Mouse (Mus musculus) ES-Bruce4 (cell line): ENCODE measurements around the gene Rex1bd. TPM values are rescaled to one million over a fixed set of nuclear protein-coding genes. Genes with fewer than 3 reads are reported as not detected.

ENCODE experiments used
- H3K27ac ChIP-seq: 2 replicates; pipeline ENCODE4 v1.5.1; 2012; ENCODE audit warnings: low read length, inconsistent platforms; ENCODE audit not compliant: insufficient read depth
- H3K27me3 ChIP-seq: 2 replicates; pipeline ENCODE4 v1.6.1; 2012; ENCODE audit warnings: mild to moderate bottlenecking, low read length, inconsistent platforms; ENCODE audit not compliant: control insufficient read depth, poor library complexity, insufficient read depth, severe bottlenecking
- H3K36me3 ChIP-seq: 2 replicates; pipeline ENCODE4 v1.6.1; 2012; ENCODE audit warnings: inconsistent platforms, mild to moderate bottlenecking, low read length, moderate library complexity; ENCODE audit not compliant: control insufficient read depth, poor library complexity, insufficient read depth, severe bottlenecking
- H3K4me1 ChIP-seq: one replicate; pipeline ENCODE4 v1.8.1; 2011; ENCODE audit warnings: low read length; ENCODE audit not compliant: control insufficient read depth, insufficient read depth
- H3K4me3 ChIP-seq: 2 replicates; pipeline ENCODE4 v1.5.1; 2011; ENCODE audit warnings: low read depth, mild to moderate bottlenecking, low read length
- H3K9ac ChIP-seq: 2 replicates; pipeline ENCODE4 v1.6.1; 2012; ENCODE audit warnings: low read depth, mild to moderate bottlenecking, inconsistent platforms; ENCODE audit not compliant: poor library complexity, severe bottlenecking
- H3K9me3 ChIP-seq: replicated peaks from 2 replicates; pipeline ENCODE4 v1.6.1; 2012; ENCODE audit warnings: mild to moderate bottlenecking, low read length, inconsistent platforms; ENCODE audit not compliant: control insufficient read depth, poor library complexity, insufficient read depth, severe bottlenecking
- CTCF ChIP-seq: IDR thresholded peaks from one replicate; pipeline ENCODE4 v1.8.1; 2011; ENCODE audit warnings: low read depth, low read length
- EP300 ChIP-seq: IDR thresholded peaks from 2 replicates; pipeline ENCODE4 v1.6.1; 2011; ENCODE audit warnings: low read depth, low read length; ENCODE audit not compliant: insufficient read depth
- POLR2A ChIP-seq: IDR thresholded peaks from one replicate; pipeline ENCODE4 v1.8.1; 2011; ENCODE audit warnings: low read length; ENCODE audit not compliant: insufficient read depth
- polyA plus RNA-seq: library from polyadenylated mRNA; stranded (reverse); fragments of >200 nt; gene quantifications from 2 replicates; pipeline ENCODE4 v1.2.4, GENCODE M21; 2011; ENCODE audit warnings: low read depth; ENCODE audit not compliant: missing spikeins, insufficient read depth, insufficient read length

The Rex1bd gene
- 40.0 and 43.7 TPM in 2 replicates for polyA plus RNA-seq

DNA sequence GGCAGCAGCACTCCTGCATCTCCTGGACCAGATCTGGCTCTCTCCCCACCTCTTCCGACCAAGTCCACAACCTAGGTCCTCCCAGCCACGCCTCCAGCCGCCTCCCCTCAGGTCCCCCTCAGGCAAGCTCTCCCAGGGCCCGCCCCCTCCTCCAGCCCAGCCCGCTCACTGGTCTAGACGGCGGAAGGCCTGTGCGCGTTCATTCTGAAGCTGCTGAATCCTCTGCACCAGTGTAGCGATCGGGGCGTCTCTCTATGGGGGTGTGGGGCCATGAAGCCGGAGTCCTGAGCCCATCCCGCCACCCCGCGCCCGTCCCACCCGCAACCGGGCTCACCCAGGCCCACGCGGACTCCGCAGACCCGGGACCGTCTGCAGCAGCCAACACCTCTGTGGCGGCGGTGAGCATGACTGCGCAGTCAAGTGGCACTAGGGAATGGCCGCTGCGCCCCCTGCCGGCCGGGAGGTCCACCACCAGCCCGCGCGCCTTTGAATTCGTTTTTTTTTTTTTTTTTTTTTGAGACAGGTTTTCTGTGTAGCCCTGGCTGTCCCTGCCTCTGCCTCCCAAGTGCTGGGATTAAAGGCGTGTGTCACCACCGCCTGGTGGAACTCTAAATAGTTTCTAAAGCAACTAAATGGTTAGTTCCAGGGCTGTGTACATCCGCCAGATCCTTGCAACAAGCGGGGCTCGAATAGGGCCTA lies at the start of gene Rex1bd:
Gene Rex1bd (minus strand): TSS at position 425 of the 699 bp plus-strand sequence.
- TF ChIP-seq EP300 (no peak), POLR2A (peak; percentile 13), CTCF (peak; percentile 66)
- H3K36me3 ChIP-seq, result peaks cover 24% of the 10 kb centered on the region
- H3K9me3 ChIP-seq, result no peaks in the 10 kb centered on the region
- peak within 1 kb of the TSS; percentile 59 for H3K4me3 ChIP-seq
- no peaks in the 10 kb centered on the region for H3K27me3 ChIP-seq
- H3K27ac ChIP-seq, result peak within 1 kb of the TSS; percentile 62
- H3K9ac ChIP-seq, result peak within 1 kb of the TSS; percentile 87
- H3K4me1 ChIP-seq, result no peaks in the 10 kb centered on the region

DNA sequence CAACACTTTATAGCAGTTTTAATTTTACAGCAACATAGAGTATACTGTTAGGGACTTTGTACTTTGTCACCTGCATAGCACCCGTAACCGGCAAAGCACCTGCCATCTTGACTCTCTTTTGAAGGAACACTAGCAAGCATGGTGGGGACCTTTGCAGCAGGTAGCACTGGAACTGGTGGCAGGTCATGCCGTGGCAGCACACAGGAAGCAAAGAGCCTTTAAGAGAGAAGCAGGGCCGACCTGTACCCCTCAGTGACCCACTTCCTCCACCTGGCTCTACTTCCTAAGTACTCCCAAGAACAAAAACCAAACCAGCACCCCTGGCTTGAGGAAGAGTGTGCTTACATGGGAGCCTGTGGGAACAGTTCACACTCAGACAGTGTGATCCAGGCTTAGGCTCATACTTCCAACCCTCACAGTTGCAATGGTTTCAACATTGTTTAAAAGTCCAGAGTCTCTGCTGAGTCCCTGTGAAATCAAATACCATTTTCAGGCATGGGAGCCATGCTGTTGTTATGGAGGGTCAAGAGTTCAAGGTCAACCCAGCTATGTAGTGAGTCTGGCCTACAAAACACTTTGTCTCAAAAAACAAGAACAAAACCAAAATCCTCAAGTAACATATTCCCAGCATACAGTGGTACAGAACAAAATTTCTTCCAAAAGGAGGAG lies 48.7 kb upstream of the Rex1bd start:
- no peak for TF ChIP-seq POLR2A
- TF ChIP-seq EP300, result no peak
- no peak for TF ChIP-seq CTCF
- Histone ChIP-seq H3K27me3 (no peaks in the 10 kb centered on the region), H3K9me3 (no peaks in the 10 kb centered on the region), H3K27ac (no peak overlapping the region), H3K4me3 (no peak overlapping the region), H3K36me3 (no peaks in the 10 kb centered on the region), H3K4me1 (no peaks in the 10 kb centered on the region), H3K9ac (no peak overlapping the region)

DNA sequence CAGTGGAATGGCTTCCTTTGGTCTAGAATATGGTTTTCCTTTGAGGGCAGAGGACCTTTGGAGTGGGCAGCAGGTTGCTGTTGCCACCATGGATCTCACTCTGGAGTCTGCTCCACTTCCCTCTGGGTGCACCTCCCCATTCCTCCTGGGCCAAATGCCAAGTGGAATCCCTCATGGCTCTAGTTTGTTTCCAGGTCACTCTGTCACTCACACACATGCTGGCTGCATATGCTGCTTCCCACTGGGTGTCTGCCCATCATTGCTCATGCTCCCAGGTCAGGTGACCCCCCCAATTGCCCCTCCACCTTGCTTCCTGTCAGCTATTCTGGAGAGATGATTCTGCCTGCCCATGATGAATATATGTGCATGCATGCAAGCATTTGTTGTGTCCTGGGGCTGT lies 47.2 kb upstream of the Rex1bd start:
- H3K4me1 ChIP-seq, result no peaks in the 10 kb centered on the region
- TF ChIP-seq CTCF (no peak), POLR2A (no peak), EP300 (no peak)
- no peak overlapping the region for H3K9ac ChIP-seq
- no peak overlapping the region for H3K4me3 ChIP-seq
- no peaks in the 10 kb centered on the region for H3K9me3 ChIP-seq
- H3K36me3 ChIP-seq, result no peaks in the 10 kb centered on the region
- no peaks in the 10 kb centered on the region for H3K27me3 ChIP-seq
- H3K27ac ChIP-seq, result no peak overlapping the region

DNA sequence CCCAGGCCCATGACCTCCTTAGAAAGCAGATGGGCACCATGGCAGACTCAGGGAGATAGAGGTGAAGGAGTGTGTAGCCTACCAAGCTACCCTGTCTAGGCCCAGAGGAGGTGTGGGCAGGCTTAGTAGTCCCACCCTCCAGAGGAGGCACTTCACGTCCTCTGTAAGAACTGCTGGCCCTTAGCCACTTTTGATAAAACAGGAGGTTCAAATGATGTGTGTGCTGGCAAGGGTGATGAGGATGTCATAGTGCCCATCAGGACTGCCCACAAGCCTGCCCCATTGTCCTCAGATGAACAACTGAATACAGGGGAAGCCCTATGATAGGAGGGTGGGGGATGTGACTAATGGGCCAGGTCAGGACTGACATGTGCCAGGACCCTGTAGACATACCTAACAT lies 46.3 kb upstream of the Rex1bd start:
- no peaks in the 10 kb centered on the region for H3K27me3 ChIP-seq
- no peak overlapping the region for H3K4me3 ChIP-seq
- TF ChIP-seq POLR2A (no peak), EP300 (no peak), CTCF (no peak)
- no peaks in the 10 kb centered on the region for H3K4me1 ChIP-seq
- H3K9ac ChIP-seq, result no peak overlapping the region
- no peaks in the 10 kb centered on the region for H3K36me3 ChIP-seq
- H3K9me3 ChIP-seq, result no peaks in the 10 kb centered on the region
- no peak overlapping the region for H3K27ac ChIP-seq

DNA sequence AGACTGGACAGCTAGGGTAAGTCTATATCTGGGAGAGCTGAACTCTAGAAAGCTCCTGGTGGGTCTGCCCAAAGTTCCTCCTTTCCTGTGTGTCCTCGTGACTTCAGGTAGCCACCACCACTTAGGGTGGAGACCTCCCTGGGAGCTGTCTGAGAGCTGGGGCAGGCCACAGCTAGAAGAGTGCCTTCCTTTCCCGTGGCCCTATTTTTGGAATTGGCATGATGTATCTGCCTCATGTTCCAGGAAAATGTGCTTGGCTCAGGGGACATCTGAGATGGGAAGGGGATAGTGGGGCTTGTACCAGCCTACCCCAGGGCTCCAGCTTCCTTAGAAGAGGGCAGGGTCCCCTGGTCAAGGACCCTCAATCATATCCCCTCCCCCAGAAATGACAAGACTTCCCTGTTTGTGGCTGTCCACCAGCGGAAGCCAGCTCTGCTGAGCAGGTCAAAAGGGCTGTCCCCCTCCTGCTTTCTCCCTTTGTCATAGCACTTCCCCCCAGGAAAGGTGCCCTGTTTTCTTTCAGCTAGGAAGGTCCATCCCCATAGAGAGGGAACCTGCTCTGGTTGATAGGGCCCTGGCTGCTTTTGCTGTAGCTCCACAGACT lies 45.1 kb upstream of the Rex1bd start:
- H3K4me3 ChIP-seq, result no peak overlapping the region
- no peaks in the 10 kb centered on the region for H3K36me3 ChIP-seq
- no peaks in the 10 kb centered on the region for H3K27me3 ChIP-seq
- H3K27ac ChIP-seq, result no peak overlapping the region
- TF ChIP-seq CTCF (no peak), POLR2A (no peak), EP300 (no peak)
- no peaks in the 10 kb centered on the region for H3K9me3 ChIP-seq
- H3K4me1 ChIP-seq, result no peaks in the 10 kb centered on the region
- H3K9ac ChIP-seq, result no peak overlapping the region
